Comparison of ENCODE assay signal across 18 mouse cellular contexts in genomic region chr14:29502667-29503066, GRCm38 (mm10).
DNase-seq lines count a peak whose midpoint lies in the region; ATAC-seq and TF ChIP-seq lines count a peak whose summit lies in the region.
"Had no signal": no experiment of that assay in that cellular context is flagged by ENCODE, and none has a peak within 500 bp of the region (broad histone marks: within the 10 kb centered on the region; RNA-seq: fewer than 3 reads in every experiment).

No protein-coding gene starts in this region.

- H3K36me3 ChIP-seq in midbrain, embryonic 10.5 days, result no peaks in the 10 kb centered on the region
- H3K36me3 ChIP-seq in midbrain, embryonic 16.5 days (ENCODE audit: control insufficient read depth, insufficient read depth, low read length), result no peaks in the 10 kb centered on the region
- H3K36me3 ChIP-seq in neural tube, embryonic 15.5 days, result no peaks in the 10 kb centered on the region
- H3K36me3 ChIP-seq: embryonic facial prominence, embryonic 15.5 days; limb, embryonic 13.5 days; liver, embryonic 13.5 days had no signal

- H3K4me2 ChIP-seq in midbrain, embryonic 16.5 days (ENCODE audit: low read length), result no peak overlapping the region
- no peak overlapping the region for H3K4me2 ChIP-seq in neural tube, embryonic 15.5 days
- H3K4me2 ChIP-seq: embryonic facial prominence, embryonic 15.5 days; limb, embryonic 13.5 days; liver, embryonic 13.5 days; lung, embryonic 14.5 days had no signal

- peak; percentile 27; the same call in 1 of the 2 replicates for ATAC-seq in frontal cortex, adult (ENCODE audit: low TSS enrichment)
- no peak for ATAC-seq in midbrain, embryonic 16.5 days
- peak; percentile 70 for ATAC-seq in neural tube, embryonic 15.5 days (ENCODE audit: low FRiP score)

- TF ChIP-seq POLR2A in brain, embryonic 14.5 days (IDR thresholded peaks at IDR 0.05; ENCODE audit: borderline replicate concordance, extremely low read depth, insufficient read depth, insufficient read length, poor library complexity, severe bottlenecking), result no peak

- H3K27ac ChIP-seq in midbrain, embryonic 10.5 days (replicated peaks), result peak overlapping the region; percentile 11; the same call in 1 of the 2 replicates
- no peak overlapping the region for H3K27ac ChIP-seq in midbrain, embryonic 16.5 days (ENCODE audit: low read length)
- H3K27ac ChIP-seq in neural tube, embryonic 15.5 days (replicated peaks), result 0 out of 2 replicates have a peak overlapping the region, but pooled peaks have one; percentile 1
- H3K27ac ChIP-seq: embryonic facial prominence, embryonic 15.5 days; limb, embryonic 13.5 days; liver, embryonic 13.5 days had no signal

- no peak overlapping the region for H3K4me3 ChIP-seq in midbrain, embryonic 10.5 days
- no peak overlapping the region for H3K4me3 ChIP-seq in midbrain, embryonic 16.5 days (ENCODE audit: low read depth, low read length)
- H3K4me3 ChIP-seq in neural tube, embryonic 15.5 days (replicated peaks), result no peak overlapping the region
- H3K4me3 ChIP-seq: embryonic facial prominence, embryonic 15.5 days; limb, embryonic 13.5 days; liver, embryonic 13.5 days; myocyte had no signal

- no peaks in the 10 kb centered on the region for H3K9me3 ChIP-seq in midbrain, embryonic 10.5 days (replicated peaks)
- H3K9me3 ChIP-seq in midbrain, embryonic 16.5 days (replicated peaks; ENCODE audit: control insufficient read depth, low read length, poor library complexity, severe bottlenecking), result no peaks in the 10 kb centered on the region
- no peaks in the 10 kb centered on the region for H3K9me3 ChIP-seq in neural tube, embryonic 15.5 days (replicated peaks)
- H3K9me3 ChIP-seq: embryonic facial prominence, embryonic 15.5 days; limb, embryonic 13.5 days; liver, embryonic 13.5 days had no signal

- no peaks in the 10 kb centered on the region for H3K27me3 ChIP-seq in midbrain, embryonic 10.5 days (ENCODE audit: low read depth, poor library complexity, severe bottlenecking)
- H3K27me3 ChIP-seq in midbrain, embryonic 16.5 days (ENCODE audit: control insufficient read depth, insufficient read depth, low read depth, low read length), result no peaks in the 10 kb centered on the region
- H3K27me3 ChIP-seq in neural tube, embryonic 15.5 days (replicated peaks), result no peaks in the 10 kb centered on the region
- H3K27me3 ChIP-seq: embryonic facial prominence, embryonic 15.5 days; limb, embryonic 13.5 days; liver, embryonic 13.5 days had no signal

- DNase-seq in frontal cortex, postnatal 10 days (ENCODE audit: low spot score in 2 of 2), result no peak
- no peak for DNase-seq in midbrain, embryonic 10.5 days (ENCODE audit: low spot score)
- DNase-seq in brain, embryonic 14.5 days (ENCODE audit: low read depth), result peak; percentile 59
- no peak for DNase-seq in thymus, postnatal 36 days
- DNase-seq: gastrocnemius, postnatal 14 days; heart, adult 18-20 months; heart, postnatal 4 days; kidney, adult 18-20 months; kidney, postnatal 14 days; liver, embryonic 13.5 days; lung, embryonic 14.5 days; lung, postnatal 36 days had no signal

- WGBS in midbrain, embryonic 10.5 days, result 54% methylated on average over 5 of the region's 5 CpGs
- whole genome bisulfite sequencing in midbrain, embryonic 16.5 days, result 18% methylated on average over 5 of the region's 5 CpGs
- WGBS in neural tube, embryonic 15.5 days, result 72% methylated on average over 5 of the region's 5 CpGs

- no peak for TF ChIP-seq CTCF in brain, embryonic 14.5 days (IDR thresholded peaks at IDR 0.05; ENCODE audit: borderline replicate concordance, extremely low read depth, insufficient read depth, insufficient read length)

- peaks cover 10% of the 10 kb centered on the region for H3K4me1 ChIP-seq in midbrain, embryonic 10.5 days
- H3K4me1 ChIP-seq in midbrain, embryonic 16.5 days (ENCODE audit: control insufficient read depth, insufficient read depth, low read length), result no peaks in the 10 kb centered on the region
- peaks cover 7% of the 10 kb centered on the region for H3K4me1 ChIP-seq in neural tube, embryonic 15.5 days
- H3K4me1 ChIP-seq: embryonic facial prominence, embryonic 15.5 days; liver, embryonic 13.5 days had no signal

- no peak overlapping the region for H3K9ac ChIP-seq in midbrain, embryonic 16.5 days (ENCODE audit: low read depth, low read length)
- no peak overlapping the region for H3K9ac ChIP-seq in neural tube, embryonic 15.5 days (replicated peaks)
- H3K9ac ChIP-seq: embryonic facial prominence, embryonic 15.5 days; limb, embryonic 13.5 days; liver, embryonic 13.5 days; lung, embryonic 14.5 days had no signal
